10 mouse cellular contexts compared by ENCODE assay signal in genomic region chr8:54416691-54417090, GRCm38 (mm10).
"Had no signal": no experiment of that assay in that cellular context is flagged by ENCODE, and none has a peak within 500 bp of the region (broad histone marks: within the 10 kb centered on the region; RNA-seq: fewer than 3 reads in every experiment).

No protein-coding gene starts in this region.

- DNase-seq: lung, adult 18-20 months; lung, embryonic 14.5 days; lung, postnatal 10 days; lung, postnatal 4 days; right cerebral cortex, postnatal 14 days; thymus, adult 18-20 months; thymus, postnatal 14 days; thymus, postnatal 36 days had no signal

- ATAC-seq: midbrain, embryonic 13.5 days; midbrain, embryonic 15.5 days had no signal
